Mouse (Mus musculus) C2C12 (cell line): ENCODE measurements around the gene Trpv5.

ENCODE experiments used
- CTCF ChIP-seq: IDR thresholded peaks from one replicate; pipeline ENCODE4 v1.5.1; 2011; ENCODE audit not compliant: control insufficient read depth, insufficient read depth, insufficient read length
- MYOD1 ChIP-seq: IDR thresholded peaks from one replicate; pipeline ENCODE4 v1.6.1; 2011; ENCODE audit warnings: low read depth; ENCODE audit not compliant: control insufficient read depth, insufficient read length

- TF ChIP-seq CTCF, result no peak
- TF ChIP-seq MYOD1, result no peak
Measured at GRCm38 (mm10) chr6:41694407-41694806, 13.8 kb upstream of the Trpv5 start.
